Mouse (Mus musculus): ENCODE data around the gene Ppp1cc. TPM values are rescaled to one million over a fixed set of nuclear protein-coding genes. Genes with fewer than 3 reads are reported as not detected.
"Not testable (repeated sequence)": the region's sequence is repeated elsewhere in the genome, so short reads cannot be mapped to it uniquely, and the experiment has no call there.

The Ppp1cc gene
- total RNA-seq, 2 experiments from 2014 or later: 223 to 225 TPM

DNA sequence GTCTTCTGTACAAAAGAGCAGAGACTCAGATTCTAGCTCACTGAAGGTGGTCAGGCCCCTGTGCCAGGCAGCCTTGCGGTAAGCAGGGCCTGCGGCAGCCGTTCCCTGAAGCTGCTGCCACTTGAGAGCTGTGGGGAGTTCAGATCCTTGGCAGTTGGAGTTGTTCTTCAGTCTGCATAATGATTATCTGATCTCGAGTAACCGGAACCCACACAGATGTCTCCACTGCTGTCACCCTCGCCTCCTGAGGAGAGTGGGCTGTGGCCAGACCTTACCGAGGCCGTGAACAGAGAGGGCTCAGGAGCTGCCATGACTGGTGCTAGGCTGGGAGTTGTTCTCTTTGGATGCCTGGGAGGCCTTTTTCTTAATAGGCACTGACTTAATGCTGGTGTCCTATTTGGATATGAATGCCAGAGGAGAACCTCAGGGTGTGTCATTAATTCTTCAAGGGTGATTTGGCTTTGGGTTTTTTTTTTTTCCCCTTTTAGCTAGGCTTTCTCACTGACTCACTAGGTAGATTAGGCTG lies 8.6 kb downstream of the Ppp1cc start:
- no peak for DNase-seq

DNA sequence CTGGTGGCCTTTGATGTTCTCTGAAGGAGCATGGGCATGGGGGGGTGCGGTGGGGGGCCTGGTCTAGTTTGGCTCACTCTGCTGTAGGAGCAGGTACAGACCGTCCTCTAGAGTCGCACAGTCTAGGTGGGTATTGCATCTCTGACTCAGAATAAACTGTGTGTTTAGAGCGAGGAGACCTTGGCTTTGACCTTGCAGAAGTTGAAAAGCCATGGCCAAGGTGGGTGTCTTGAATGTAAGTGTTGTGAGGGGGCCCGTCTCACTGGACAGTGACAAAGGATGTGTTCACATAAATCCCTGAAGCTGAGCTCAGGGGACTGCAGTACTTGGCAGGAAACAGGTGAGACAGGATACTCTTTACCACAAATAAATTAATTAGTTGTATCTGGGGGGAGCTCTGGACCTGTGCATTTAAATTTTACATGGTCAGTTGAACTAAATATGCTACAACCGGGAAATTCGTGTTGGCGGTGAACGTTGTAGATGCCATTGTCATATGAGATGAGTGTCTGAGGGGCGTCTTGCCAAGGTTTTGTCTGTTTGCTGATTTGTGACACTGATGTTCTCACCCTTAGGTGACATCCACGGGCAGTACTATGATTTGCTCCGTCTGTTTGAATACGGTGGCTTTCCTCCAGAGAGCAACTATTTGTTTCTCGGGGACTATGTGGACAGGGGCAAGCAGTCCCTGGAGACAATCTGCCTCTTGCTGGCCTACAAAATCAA lies 10.4 kb downstream of the Ppp1cc start:
- no peak for DNase-seq

DNA sequence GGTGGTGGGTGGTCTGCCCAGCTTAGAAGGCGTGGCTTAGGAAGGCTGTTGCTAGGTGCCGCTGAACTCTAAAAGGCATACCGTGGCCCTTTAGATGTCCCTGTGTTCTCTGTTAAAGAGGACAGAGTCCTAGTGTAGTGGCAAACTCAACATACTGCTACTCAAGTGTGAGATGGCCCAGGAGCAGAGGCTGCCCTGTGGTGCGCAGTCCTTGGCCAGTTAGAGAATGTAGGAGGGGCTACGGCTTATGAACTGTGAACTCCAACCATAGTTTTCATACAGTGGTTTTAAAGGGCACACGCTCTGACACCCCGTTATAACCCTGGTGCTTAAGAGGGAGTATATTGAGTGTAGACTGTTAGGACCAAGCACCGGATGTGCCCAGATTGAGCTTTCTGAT lies 13.0 kb downstream of the Ppp1cc start:
- no peak for DNase-seq

DNA sequence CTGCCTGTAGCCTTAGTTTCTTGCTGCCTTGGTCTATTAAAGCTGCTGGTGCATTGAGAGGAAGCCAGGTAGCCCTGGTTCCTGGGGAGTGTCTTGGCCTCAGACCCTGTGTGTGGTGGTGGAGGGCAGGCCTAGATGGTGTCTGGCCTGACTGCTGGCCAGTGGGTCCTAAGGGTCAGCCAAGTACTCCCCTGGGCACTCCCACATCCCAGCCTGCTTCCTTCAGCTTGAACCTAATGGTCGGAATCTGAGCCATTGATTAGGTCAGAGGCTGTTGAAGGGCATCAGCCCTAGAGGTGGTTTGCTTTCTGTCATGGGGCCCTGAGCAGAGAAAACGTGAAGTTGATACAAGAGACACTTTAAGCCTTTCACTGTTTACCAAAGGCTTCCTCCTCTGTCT lies 17.3 kb downstream of the Ppp1cc start:
- no peak for DNase-seq

DNA sequence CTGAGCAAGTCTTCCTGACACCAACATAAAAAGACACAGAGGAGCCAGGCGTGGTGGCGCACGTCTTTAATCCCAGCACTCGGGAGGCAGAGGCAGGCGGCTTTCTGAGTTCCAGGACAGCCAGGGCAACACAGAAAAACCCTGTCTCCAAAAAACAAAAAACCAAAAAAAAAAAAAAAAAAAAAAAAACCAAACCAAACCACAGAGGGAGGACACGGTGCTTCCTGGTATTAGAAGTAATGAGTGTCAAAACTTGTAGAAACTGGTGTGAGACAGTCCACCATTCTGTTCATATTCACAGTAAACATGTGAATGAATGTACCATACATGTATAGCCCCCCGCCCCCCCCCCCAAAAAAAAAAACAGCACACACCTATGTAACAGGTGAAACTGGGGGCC lies 17.9 kb downstream of the Ppp1cc start:
- no peak for DNase-seq

DNA sequence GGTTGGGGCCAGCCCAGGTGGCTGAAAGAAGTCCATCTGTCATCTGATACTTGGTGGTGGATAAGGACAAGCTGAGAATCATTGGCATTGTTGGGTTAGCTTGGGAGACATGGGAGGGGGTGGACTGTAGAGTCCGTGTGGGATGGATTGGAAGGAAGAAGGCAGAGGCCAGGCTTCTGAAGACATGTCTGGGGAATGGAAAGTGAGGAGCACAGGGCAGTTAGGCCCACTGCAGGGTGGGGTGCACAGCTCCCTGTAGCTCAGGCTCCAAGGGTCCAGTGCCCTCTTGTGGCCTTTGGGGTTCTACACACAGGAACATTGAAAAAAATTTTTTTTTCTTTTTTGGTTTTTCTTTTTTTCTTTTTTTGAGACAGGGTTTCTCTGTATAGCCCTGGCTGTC lies 18.3 kb downstream of the Ppp1cc start:
- DNase-seq: no peak

DNA sequence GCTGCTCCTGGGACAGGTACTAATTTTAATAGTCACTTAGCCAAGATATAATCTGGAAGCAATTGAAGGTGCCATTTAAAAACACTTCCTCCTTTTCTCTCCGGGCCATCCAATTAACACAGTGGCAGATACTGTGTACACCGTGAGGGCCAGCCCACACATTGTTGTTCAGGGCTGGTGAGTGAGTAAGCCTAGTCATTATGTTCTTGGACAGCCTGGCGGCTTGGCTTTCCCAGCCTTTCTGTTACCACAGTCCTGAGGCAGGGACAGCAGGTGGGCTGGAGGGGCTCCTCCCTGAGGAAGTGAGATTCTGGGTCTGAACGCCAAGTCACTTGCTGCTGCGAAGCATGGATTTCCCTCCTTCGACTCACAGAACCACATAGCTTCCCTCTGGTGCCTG lies 21.6 kb downstream of the Ppp1cc start:
- DNase-seq: peak in 1 of 2 experiments; percentile 31

DNA sequence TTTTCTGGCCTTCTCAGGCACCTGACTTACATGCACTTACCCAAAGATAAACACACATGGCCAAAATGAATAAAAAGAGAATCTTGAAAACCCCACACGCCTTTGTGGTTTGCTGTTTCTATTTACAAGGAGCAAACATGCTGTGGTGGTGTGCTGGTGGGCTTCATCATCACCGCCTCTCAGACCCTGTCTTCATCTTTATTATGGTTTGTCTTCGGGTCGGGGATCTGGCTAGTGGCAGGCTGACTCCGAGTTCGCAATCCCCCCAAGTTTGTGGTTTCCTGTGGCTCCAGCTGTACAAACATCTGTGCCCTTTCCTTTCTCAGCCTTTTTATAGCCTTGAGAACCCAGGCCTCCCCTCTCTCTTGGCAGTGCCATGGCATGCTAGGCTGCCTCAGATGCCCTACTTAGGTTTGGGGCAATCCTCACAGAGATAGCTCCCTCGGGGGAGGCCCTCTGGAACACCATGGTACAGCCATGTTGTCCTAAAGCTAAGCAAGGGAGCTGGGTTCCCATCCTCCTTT lies 26.3 kb downstream of the Ppp1cc start:
- DNase-seq: no peak

DNA sequence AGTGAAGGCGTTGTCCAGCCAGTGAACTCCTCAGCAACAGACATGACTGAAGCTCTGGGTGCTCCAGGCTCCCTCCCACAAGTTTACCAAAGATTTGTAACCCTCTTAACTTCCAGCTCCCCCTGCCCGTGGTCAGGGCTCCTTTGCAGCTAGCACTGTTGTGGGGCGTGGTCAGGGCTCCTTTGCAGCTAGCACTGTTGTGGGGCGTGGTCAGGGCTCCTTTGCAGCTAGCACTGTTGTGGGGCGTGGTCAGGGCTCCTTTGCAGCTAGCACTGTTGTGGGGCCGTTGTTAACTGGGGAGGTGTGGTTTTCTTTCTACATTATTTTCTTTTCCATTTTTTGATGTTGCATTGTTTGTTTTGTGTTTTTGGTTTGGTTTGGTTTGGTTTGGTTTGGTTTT lies 26.8 kb downstream of the Ppp1cc start:
- not testable (repeated sequence) for DNase-seq

DNA sequence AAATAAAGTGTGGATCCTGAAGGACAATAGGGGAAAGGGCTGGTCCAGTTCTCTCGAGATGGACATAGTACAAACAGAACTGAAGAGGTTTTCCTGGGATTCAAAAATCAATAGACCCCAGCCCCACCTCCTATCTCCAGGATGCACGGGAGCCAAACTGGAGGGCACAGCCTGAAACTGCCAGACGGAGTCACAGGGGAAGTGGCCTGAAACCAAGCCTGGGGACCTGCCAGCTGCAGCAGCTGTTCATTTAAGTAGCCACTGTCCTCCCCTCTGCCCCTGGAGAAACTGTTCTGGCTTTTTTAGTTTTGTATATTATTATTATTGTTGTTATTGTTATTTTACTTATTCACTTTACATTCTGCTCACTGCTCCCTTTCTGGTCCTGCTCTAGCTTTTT lies 31.0 kb downstream of the Ppp1cc start:
- no peak for DNase-seq

DNA sequence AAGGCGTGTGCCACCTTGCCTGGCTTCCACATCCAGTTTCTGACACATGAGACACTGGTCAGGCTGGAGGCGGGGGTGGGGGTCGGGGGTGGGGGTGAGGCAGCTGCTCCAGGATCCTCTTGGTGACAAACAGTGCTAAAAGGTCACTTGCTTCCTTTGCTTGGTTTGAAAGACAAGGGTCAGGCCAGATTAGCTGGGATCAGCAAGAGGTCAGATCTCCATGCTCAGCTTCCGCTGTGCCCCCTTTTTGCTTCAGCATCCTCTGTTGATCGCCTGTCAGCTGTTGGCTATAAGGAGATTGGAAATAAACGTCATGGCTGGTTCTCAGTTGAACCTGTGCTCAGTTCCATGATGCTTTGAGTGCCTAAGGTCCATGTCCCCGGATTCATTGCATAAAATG lies 32.4 kb downstream of the Ppp1cc start:
- no peak for DNase-seq

DNA sequence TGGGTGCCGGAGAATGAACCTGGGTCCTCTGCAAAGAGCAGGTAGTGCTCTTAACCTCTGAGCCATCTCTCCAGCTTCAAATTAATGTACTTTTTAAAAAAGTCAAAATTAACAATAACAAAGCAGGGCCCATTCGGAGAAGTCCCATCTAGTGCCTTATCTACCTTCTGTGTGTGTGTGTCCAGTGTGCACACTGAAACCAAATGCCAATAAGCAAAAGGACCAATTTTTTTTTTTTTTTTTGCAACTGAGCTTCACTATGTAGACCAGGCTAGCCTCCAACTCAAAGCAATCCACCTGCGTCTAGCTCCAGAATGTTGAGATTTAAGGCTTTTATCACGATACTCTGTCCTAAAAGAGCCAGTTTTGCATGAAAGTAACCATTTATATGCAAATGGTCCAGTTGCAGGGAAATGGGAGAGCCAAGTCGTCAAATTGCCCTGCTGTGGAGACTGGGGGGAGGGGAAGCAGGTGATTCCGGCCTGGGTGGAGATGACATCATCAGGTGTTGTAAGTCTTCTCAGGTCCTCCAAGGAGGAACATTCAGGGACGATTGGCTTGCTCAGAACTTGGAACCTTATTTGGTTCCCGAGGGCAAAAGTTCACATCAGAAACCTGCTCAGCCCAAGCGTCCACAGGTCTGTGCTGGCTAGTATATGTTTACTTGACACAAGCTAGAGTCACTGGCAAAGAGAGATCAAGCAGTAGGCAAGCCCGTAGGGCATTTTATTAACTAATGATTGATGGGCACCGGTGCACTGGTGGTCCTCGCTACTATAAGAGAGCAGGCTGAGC lies 33.4 kb downstream of the Ppp1cc start:
- no peak for DNase-seq

DNA sequence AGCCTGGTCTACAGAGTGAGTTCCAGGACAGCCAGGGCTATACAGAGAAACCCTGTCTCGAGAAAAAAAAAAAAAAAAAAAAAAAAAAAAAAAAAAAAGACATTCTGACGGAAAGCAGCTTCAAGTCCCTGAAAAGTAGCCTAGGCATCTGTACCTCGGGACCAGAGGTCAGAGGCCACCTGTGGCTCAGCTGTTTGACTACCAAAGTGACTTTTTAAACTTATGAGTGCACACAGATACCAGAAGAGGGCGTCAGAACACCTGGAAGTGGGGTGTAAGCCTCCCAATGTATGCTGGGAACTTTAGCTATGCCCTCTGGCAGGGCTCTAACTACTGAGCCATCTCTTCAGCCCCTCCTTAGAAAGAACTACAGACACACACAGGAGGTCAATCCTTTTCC lies 34.3 kb downstream of the Ppp1cc start:
- DNase-seq: no peak

DNA sequence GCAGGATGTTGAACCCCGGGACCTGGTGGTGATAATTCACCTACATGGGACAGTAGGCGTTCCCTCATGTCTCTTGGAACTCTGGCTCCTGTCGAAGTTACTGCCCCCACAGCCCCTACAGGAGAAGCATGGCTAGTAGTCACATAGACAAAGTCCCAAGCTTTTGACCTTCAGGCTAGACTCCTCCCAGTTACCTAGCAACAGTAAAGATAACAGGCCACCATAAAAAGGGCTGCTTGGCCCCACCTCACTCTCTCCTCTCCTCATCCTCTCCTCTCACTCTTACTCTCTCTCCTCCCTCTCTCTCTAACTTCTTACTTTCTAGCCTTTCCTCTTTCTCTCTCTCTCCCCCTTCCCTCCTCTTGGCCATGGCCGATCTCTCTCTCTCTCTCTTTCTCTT lies 42.8 kb downstream of the Ppp1cc start:
- DNase-seq: no peak

DNA sequence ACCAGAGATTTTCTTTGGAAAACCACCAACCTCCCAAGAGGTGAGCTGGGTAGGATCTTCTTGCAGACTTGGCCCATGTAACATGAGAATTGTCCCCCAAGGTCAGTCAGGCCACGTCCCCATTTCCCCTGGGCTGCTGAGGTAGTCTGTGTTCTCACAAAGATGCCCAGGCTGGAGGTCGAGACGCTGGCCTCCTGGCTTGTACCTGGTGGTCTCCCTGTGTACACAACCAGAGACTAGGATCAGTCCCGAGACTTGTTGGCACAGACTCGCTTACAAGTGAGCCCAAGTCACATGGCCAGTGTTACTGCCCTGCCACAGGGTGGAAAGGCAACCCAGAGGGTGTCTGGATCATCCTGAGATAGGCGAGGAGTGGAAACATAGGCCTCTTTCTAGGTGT lies 43.8 kb downstream of the Ppp1cc start:
- no peak for DNase-seq

DNA sequence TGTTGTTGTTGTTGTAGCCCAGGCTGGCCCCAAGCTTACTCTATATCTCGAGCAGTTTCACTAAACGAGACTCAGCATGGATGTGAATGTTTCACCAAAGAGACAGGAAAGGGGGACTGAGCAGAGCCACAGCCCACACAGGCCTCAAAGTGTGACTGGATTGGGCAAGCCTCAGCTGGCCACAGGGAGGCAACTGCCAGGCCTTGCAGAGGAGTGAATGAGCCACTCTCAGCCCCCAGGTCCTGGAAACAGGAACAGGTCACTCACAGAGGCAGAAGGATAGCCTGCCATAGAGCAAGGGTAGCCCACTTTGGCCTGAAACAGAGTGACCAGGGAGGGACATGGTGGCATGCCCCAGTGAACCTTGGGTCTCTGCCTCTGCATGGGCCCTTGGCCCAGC lies 46.1 kb downstream of the Ppp1cc start:
- no peak for DNase-seq

DNA sequence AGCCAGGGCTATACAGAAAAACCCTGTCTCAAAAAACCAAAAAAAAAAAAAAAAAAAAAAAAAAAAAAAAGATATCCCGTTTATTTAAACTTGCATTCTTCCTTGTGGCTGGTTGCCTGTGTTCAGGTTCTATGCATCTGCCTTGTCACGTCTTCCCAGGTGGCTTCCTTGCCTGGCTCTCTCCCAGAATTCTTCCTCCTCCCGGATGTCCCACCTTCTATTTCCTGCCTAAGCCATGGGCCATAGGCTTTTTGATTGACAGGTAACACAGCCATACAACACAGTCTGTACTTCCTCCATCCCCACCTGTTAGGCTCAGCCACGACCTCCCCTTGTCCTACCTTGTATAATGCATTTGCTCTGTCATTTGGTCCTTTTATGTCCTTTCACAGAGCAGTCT lies 48.4 kb downstream of the Ppp1cc start, which contains the start of gene Hvcn1:
TSS of gene Hvcn1 (plus strand) at position 330 of the 400 bp plus-strand sequence.
- DNase-seq: no peak

DNA sequence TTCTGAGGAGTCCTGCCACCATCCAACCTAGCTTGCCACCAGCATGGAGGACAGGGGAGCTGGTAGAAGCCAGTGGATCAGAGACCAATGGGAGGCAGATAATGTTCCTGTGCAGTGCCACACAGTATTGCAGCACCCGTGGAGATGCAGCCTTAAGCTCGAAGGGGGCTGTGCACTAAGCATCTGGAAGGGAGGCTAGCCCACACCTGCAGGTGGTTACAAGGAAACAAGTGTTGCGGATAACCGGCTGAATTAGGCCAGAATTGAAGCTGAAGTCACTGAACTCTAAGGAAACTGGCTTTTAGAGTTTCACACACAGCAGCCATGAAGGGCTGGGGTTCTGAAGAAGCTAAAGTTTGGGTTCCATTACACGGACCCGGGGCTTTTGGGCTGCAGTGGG lies 50.8 kb downstream of the Ppp1cc start:
- no peak for DNase-seq

DNA sequence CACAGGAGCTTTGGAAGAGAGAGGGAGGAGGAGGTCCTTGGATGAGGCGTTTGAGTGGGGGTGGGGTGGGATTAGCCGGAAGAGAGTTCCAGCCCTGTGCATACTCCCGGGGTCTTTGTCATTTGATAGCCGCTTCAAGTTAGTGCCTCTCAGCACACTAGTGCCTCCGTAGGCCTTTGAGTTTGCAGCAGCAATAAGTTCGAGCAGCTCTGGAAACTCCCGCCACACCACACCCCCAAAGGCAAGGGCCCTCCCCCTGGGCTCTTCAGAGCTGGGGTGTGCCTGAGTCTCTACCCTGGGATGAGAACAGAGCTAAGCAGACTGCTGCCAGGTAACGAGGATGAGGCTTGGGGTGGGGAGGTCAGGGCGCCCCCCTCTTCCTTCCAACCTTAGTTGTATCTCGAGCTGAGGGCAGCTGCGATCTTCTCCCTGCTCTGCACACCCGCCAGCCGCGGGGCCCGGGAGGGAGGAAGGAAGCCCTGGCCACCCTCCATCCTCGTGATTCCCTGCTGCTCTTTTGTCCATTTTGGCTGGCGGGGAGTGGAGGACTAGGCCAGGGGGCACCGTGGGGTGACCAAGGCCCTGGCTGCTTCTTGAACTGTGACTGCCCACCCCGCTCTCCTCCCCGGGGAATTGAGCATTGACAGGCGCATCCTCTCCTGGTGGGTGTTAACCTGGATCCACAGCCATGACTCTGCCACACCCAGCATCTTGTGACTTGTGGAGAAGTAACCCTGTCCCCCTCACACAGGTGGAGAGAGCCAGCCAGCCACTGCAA lies 51.7 kb downstream of the Ppp1cc start:
- peak; percentile 26 to 28 for DNase-seq

DNA sequence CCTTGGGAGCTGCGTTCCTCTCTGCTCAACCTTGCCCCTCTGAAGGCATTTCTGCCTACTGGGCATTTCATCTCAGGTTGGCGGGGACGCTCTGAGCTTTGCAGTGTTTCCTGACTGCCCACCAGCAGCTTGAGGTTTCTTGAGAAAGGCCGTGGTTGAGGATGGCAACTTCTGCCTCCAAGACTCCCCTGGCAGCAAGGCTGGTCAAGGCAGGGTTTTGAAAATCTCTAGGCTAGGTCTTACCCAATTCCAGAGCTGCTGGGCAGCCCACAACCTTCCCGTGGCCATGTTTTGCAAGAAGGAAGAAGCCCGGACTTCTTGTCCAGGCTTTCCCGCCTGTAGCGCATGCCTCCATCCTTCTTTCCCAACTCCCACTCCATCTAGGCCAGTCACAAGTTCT lies 52.8 kb downstream of the Ppp1cc start:
- no peak for DNase-seq

DNA sequence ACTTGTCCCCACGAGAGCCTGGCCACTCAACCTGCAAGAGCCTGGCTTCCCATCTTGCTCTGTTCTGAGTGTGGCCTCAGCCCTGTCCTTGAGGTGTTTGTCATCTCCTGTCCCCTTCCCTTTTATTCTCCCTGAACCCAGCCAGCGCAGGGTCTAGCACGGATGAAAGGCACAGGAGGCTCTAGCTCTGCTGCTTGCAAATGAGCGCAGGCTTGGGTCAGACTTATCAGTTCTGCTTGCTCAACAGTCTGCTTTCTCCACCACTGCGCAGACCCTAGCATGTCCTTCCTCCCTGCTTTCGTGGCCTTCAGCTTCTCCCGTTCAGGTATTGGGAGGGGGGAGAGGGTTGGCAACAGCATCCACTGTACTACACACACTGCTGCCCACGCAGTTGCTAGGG lies 54.0 kb downstream of the Ppp1cc start:
- no peak for DNase-seq

DNA sequence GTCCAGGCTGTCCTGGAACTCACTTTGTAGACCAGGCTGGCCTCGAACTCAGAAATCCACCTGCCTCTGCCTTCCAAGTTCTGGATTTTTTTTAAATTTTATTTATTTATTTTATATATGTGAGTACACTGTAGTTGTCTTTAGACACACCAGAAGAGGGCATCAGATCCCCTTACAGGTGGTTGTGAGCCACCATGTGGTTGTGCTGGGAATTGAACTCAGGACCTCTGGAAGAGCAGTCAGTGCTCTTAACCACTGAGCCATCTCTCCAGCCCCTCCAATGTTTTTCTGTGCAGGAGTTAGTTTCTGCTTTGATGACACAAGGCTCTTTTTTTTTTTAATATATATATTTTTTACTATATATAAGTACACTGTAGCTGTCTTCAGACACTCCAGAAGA lies 54.7 kb downstream of the Ppp1cc start:
- DNase-seq: not testable (repeated sequence)

DNA sequence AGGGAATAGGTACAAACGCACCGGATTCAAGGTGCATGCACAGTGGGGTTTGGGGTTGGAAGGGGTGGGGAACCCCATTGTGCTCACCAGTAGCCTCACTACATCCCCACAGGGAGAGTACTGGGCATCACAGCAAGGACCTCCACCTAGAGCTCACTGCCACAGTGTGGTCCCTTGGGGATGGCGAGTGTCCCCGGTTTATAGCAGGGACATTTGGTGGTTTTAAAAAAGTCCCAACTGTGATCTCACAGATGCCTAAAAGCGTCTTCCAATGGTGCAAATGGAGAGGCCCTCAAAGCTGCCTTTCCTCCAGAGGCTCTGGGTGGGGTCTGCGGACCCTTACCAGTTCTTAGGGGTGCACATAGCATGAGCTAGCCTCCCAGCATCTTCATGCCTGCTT lies 55.8 kb downstream of the Ppp1cc start:
- no peak for DNase-seq
